Mouse (Mus musculus): ENCODE results near the gene Plekho1. TPM values are rescaled to one million over a fixed set of nuclear protein-coding genes. Genes with fewer than 3 reads are reported as not detected.
A peak's percentile ranks its signal among the peaks of the same experiment; 100 is the strongest.

Gene Plekho1
- polyA plus RNA-seq, 1 experiment from 2014 or later, result 6.6 TPM

GRCm38 (mm10) chr3:96008463-96008862 is 12.7 kb upstream of the Plekho1 start:
- Histone ChIP-seq H3K4me2 (no peak overlapping the region), H3K9ac (no peak overlapping the region), H3K27ac (replicated peaks) (no peak overlapping the region), H3K4me3 (replicated peaks) (no peak overlapping the region), H3K36me3 (replicated peaks) (no peaks in the 10 kb centered on the region), H3K27me3 (no peaks in the 10 kb centered on the region), H3K9me3 (replicated peaks) (no peaks in the 10 kb centered on the region), H3K4me1 (replicated peaks) (no peaks in the 10 kb centered on the region)
- no peak for ATAC-seq (ENCODE audit: insufficient read depth)
- 75% methylated on average over 6 of the region's 6 CpGs for WGBS (ENCODE audit: insufficient replicate concordance)

GRCm38 (mm10) chr3:96001560-96001959 is 5.8 kb upstream of the Plekho1 start:
- no peak for ATAC-seq (ENCODE audit: insufficient read depth)
- Histone ChIP-seq H3K9me3 (replicated peaks) (no peaks in the 10 kb centered on the region), H3K36me3 (replicated peaks) (no peaks in the 10 kb centered on the region), H3K4me1 (replicated peaks) (peaks cover 41% of the 10 kb centered on the region), H3K27ac (replicated peaks) (no peak overlapping the region), H3K4me2 (no peak overlapping the region), H3K9ac (no peak overlapping the region), H3K4me3 (replicated peaks) (no peak overlapping the region), H3K27me3 (peaks cover 12% of the 10 kb centered on the region)
- WGBS (ENCODE audit: insufficient replicate concordance), result 88% methylated on average over 1 of the region's 1 CpGs

- ATAC-seq (ENCODE audit: insufficient read depth), result no peak
- no peaks in the 10 kb centered on the region for H3K36me3 ChIP-seq (replicated peaks)
- peaks cover 18% of the 10 kb centered on the region for H3K27me3 ChIP-seq
- H3K9me3 ChIP-seq (replicated peaks), result no peaks in the 10 kb centered on the region
- H3K4me3 ChIP-seq (replicated peaks), result no peak overlapping the region
- no peak overlapping the region for H3K9ac ChIP-seq
- no peak overlapping the region for H3K4me2 ChIP-seq
- H3K4me1 ChIP-seq (replicated peaks), result peaks cover 46% of the 10 kb centered on the region
- H3K27ac ChIP-seq (replicated peaks), result no peak overlapping the region
- 46% methylated on average over 9 of the region's 9 CpGs for WGBS (ENCODE audit: insufficient replicate concordance)
Measured at GRCm38 (mm10) chr3:96000921-96001501, 5.2 kb upstream of the Plekho1 start.

- ATAC-seq (ENCODE audit: insufficient read depth), result no peak
- H3K27ac ChIP-seq (replicated peaks), result peak overlapping the region; percentile 74
- 66% methylated on average over 14 of the region's 14 CpGs for WGBS (ENCODE audit: insufficient replicate concordance)
- H3K4me2 ChIP-seq, result 0 out of 2 replicates have a peak overlapping the region, but pooled peaks have one; percentile 30
- no peak overlapping the region for H3K9ac ChIP-seq
- no peak overlapping the region for H3K4me3 ChIP-seq (replicated peaks)
- no peaks in the 10 kb centered on the region for H3K9me3 ChIP-seq (replicated peaks)
- peaks cover 26% of the 10 kb centered on the region for H3K27me3 ChIP-seq
- H3K36me3 ChIP-seq (replicated peaks), result no peaks in the 10 kb centered on the region
- peaks cover 55% of the 10 kb centered on the region for H3K4me1 ChIP-seq (replicated peaks)
Measured at GRCm38 (mm10) chr3:96000080-96000632, 4.4 kb upstream of the Plekho1 start.

GRCm38 (mm10) chr3:95999308-96000079 is 3.7 kb upstream of the Plekho1 start:
- peak overlapping the region; percentile 30; the same call in 1 of the 2 replicates for H3K4me2 ChIP-seq
- H3K27me3 ChIP-seq, result peaks cover 33% of the 10 kb centered on the region
- no peaks in the 10 kb centered on the region for H3K36me3 ChIP-seq (replicated peaks)
- H3K9me3 ChIP-seq (replicated peaks), result no peaks in the 10 kb centered on the region
- ATAC-seq (ENCODE audit: insufficient read depth), result peak; percentile 83
- H3K9ac ChIP-seq, result no peak overlapping the region
- 42% methylated on average over 12 of the region's 12 CpGs for WGBS (ENCODE audit: insufficient replicate concordance)
- peak overlapping the region; percentile 74 for H3K27ac ChIP-seq (replicated peaks)
- H3K4me3 ChIP-seq (replicated peaks), result no peak overlapping the region
- H3K4me1 ChIP-seq (replicated peaks), result peaks cover 58% of the 10 kb centered on the region

- peaks cover 54% of the 10 kb centered on the region for H3K27me3 ChIP-seq
- H3K9me3 ChIP-seq (replicated peaks), result no peaks in the 10 kb centered on the region
- H3K4me2 ChIP-seq, result peak overlapping the region; percentile 93
- H3K36me3 ChIP-seq (replicated peaks), result no peaks in the 10 kb centered on the region; the same call in 1 of the 2 replicates
- ATAC-seq (ENCODE audit: insufficient read depth), result no peak
- H3K27ac ChIP-seq (replicated peaks), result no peak overlapping the region
- peaks cover 65% of the 10 kb centered on the region for H3K4me1 ChIP-seq (replicated peaks)
- H3K4me3 ChIP-seq (replicated peaks), result no peak overlapping the region
- WGBS (ENCODE audit: insufficient replicate concordance), result 30% methylated on average over 9 of the region's 9 CpGs
- no peak overlapping the region for H3K9ac ChIP-seq
Measured at GRCm38 (mm10) chr3:95997203-95997721, 1.5 kb upstream of the Plekho1 start.

GRCm38 (mm10) chr3:95996451-95997073 is 761 bp upstream of the Plekho1 start:
- ATAC-seq (ENCODE audit: insufficient read depth), result no peak
- Histone ChIP-seq H3K27me3 (peaks cover 58% of the 10 kb centered on the region), H3K36me3 (replicated peaks) (no peaks in the 10 kb centered on the region; the same call in 1 of the 2 replicates), H3K9me3 (replicated peaks) (no peaks in the 10 kb centered on the region), H3K4me1 (replicated peaks) (peaks cover 65% of the 10 kb centered on the region), H3K4me3 (replicated peaks) (peak overlapping the region; percentile 65), H3K27ac (replicated peaks) (peak overlapping the region; percentile 70; the same call in 1 of the 2 replicates), H3K9ac (peak overlapping the region; percentile 63), H3K4me2 (peak overlapping the region; percentile 93)
- 11% methylated on average over 6 of the region's 6 CpGs for WGBS (ENCODE audit: insufficient replicate concordance)

GRCm38 (mm10) chr3:95994975-95995801 is 613 bp downstream of the Plekho1 start:
- WGBS (ENCODE audit: insufficient replicate concordance), result 2% methylated on average over 50 of the region's 51 CpGs
- peak overlapping the region; percentile 63 for H3K9ac ChIP-seq

GRCm38 (mm10) chr3:95994381-95994846 is 1.4 kb downstream of the Plekho1 start:
- peak overlapping the region; percentile 63; the same call in 1 of the 2 replicates for H3K9ac ChIP-seq

More at GRCm38 (mm10) chr3:95994975-95995801, 613 bp downstream of the Plekho1 start:
- Histone ChIP-seq H3K27me3 (peaks cover 58% of the 10 kb centered on the region), H3K9me3 (replicated peaks) (no peaks in the 10 kb centered on the region), H3K4me2 (peak overlapping the region; percentile 93), H3K36me3 (replicated peaks) (no peaks in the 10 kb centered on the region; the same call in 1 of the 2 replicates), H3K4me1 (replicated peaks) (peaks cover 55% of the 10 kb centered on the region), H3K27ac (replicated peaks) (peak overlapping the region; percentile 70), H3K4me3 (replicated peaks) (peak overlapping the region; percentile 65)
- 0 out of 2 replicates have a peak, but pooled peaks have one; percentile 5 for ATAC-seq (ENCODE audit: insufficient read depth)

GRCm38 (mm10) chr3:95993881-95994280 is 1.9 kb downstream of the Plekho1 start:
- WGBS (ENCODE audit: insufficient replicate concordance), result 36% methylated on average over 4 of the region's 4 CpGs
- Histone ChIP-seq H3K4me3 (replicated peaks) (peak overlapping the region; percentile 65; the same call in 1 of the 2 replicates), H3K4me1 (replicated peaks) (peaks cover 46% of the 10 kb centered on the region), H3K9me3 (replicated peaks) (no peaks in the 10 kb centered on the region), H3K27me3 (peaks cover 58% of the 10 kb centered on the region), H3K4me2 (peak overlapping the region; percentile 93), H3K9ac (no peak overlapping the region), H3K27ac (replicated peaks) (peak overlapping the region; percentile 70; the same call in 1 of the 2 replicates), H3K36me3 (replicated peaks) (peaks cover 6% of the 10 kb centered on the region)
- ATAC-seq (ENCODE audit: insufficient read depth), result no peak

More at GRCm38 (mm10) chr3:95994381-95994846, 1.4 kb downstream of the Plekho1 start:
- Histone ChIP-seq H3K4me3 (replicated peaks) (peak overlapping the region; percentile 65), H3K4me2 (peak overlapping the region; percentile 93), H3K4me1 (replicated peaks) (peaks cover 47% of the 10 kb centered on the region), H3K27ac (replicated peaks) (peak overlapping the region; percentile 70), H3K9me3 (replicated peaks) (no peaks in the 10 kb centered on the region), H3K36me3 (replicated peaks) (peaks cover under 1% of the 10 kb centered on the region), H3K27me3 (peaks cover 58% of the 10 kb centered on the region)
- no peak for ATAC-seq (ENCODE audit: insufficient read depth)
- WGBS (ENCODE audit: insufficient replicate concordance), result 14% methylated on average over 6 of the region's 6 CpGs
